Mouse (Mus musculus): ENCODE results near the gene Olfr839-ps1.

Olfr839-ps1 gene

DNA sequence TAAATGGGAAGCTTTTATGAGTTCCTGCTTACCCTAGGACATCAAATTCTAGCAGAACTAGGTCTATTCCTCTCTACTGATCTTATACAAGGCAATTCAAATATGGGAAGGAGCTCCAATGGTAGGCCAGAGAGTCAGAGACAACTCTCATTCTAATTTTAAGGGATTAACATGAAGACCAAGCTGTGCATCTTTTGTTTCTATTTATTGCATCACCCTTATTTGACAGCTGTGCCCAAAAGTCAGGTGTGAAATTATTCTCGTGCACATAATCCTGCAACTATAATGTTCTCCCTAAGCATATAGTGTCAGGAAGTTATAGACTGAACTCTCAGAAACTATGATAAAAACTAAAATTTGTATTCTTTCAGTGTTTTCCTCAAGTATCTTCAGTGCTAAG lies at the start of gene Olfr839-ps1:
Gene Olfr839-ps1, minus strand, starts transcription at position 101 of the 400 bp plus-strand sequence.
- DNase-seq: no peak

DNA sequence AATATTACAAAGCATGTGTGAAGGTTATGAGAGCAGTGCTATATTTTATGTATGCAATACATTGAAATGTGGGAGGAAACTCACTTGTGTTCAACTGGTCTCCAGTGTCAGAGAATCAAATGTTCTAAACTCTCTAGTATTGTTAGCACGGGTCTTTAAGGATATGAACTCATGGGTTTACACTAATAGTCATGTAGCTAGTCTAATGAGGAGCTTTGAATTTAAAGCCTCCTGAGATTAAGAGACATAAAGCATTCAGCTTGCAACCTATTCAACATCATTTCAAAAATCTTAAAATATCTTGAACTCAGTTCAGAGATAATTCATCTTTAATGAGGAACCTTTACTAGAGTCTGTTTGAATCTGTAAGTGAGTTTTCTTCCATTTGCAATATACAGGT lies 41.1 kb downstream of the Olfr839-ps1 start, which contains the start of gene Olfr837:
Gene Olfr837, plus strand, starts transcription at position 301 of the 400 bp plus-strand sequence.
- DNase-seq: no peak

DNA sequence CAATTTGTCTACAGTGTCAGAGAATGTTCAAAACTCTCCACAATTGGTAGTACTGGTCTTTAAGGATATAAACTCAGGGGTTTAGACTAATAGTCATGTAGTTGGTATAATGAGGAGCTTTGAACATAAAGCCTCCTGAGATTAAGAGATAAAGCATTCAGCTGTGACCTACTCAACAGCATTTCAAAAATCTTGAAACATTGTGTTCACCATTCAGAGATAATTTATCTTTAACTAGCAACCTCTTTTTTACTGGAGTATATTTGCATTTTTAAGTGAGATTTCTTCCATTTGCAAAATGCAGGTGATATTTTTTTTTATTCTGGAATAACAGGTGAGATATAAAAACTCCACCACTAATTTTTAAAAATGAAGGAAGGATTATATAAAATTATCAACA lies 57.0 kb downstream of the Olfr839-ps1 start, which contains the start of gene Olfr836:
Gene Olfr836, plus strand, starts transcription at position 301 of the 400 bp plus-strand sequence.
- DNase-seq: no peak
